Mouse (Mus musculus): ENCODE data around the gene Fam219a.
A peak's percentile ranks its signal among the peaks of the same experiment; 100 is the strongest.

Fam219a gene

DNA sequence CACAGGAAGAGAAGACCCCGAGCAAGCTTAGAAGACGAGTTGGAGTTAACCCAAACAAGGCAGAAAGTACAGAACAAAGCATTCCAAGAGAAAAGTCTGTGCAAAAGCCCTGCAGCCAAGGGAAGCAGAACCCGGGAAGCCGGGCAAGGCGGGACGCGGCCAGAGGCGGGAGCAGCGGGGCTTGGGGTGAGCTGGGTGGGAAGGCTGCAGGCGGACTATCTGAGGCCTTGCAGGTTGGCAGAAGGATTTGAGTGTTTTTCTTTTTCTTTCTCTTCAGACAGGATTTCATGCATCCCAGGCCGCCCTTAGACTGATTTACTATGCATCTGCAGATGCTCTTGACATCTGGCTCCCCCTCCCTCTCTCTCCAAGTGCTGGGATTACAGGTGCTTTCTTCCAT lies 16.2 kb downstream of the Fam219a start:
- DNase-seq = no peak

DNA sequence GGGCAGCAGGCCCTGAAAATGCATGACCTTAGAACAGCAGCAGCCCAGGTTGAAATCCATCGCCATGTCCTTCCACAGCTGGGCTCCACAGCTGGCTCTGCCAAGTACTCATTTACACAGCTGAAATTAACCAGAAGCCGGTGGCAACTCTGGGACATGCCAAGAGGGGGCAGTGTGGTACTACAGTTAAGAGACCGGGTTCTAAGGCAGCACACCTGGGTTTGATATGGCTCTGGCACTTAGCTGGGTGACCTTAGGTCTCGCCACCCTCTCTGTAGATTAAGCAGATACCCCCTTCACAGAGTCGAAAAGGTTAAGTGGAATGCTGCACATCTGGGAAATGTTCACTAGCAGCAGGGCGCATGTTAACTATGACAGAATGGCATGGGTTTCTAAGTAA lies 16.8 kb downstream of the Fam219a start:
- peak; percentile 57 to 67 for DNase-seq

DNA sequence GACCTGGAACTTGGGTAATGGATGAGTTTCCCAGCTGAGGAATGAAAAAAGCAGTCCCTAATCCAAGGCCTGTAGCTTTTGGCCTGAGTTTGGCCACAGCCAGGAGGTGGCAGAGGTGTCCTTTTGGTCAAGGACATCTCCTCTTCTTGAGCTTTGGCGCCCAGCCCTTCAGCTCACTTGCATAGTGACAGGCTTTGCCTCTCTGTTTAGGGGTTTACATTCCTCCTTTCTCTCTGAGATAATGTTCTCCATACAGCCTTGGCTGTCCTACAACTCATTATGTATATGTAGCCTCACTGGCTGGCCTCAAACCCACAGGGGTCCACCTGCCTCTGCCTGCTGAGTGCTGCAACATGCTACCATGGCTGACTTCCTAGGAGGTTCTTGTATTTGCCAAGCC lies 22.3 kb downstream of the Fam219a start:
- peak; percentile 47 to 49 for DNase-seq

DNA sequence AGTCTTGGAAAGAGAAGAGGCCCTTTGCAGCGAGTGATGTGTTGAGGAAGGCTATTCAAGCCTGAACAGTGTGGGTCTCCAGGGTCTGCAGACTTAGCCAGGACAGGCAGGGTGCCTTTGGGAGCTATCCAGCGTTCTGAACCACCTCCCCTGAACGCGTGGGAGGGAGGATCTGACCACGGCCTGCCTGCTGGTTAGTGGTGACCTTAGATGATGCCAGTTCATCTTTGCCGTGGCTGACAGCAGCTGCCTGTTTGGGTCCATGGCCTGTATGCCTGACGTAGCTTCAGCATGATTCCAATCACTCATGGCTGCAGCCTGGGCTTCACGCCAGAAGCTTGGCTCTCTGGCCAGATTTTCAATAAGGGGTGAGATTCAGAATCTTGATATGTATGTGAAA lies 23.4 kb downstream of the Fam219a start:
- DNase-seq = peak; percentile 66 to 69

DNA sequence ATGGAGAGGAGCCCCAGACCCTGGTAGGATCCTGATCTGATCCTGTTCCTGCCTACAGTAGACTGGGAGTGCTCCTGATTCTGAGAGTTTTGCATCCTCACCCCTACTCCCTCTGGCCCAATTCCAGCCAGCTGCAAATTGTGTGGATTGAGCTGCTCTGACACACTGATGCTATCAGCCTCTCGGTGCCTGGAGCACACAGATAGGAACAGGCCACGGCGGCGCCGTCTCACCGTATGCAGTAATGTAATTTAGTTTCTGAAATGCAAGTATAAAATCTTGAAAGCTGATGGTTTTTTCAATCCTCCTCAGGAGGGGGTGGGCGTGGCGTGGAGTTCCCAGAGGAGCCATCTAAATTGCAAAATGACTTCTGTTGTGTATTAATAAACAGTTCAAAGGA lies 27.2 kb downstream of the Fam219a start:
- DNase-seq = no peak

DNA sequence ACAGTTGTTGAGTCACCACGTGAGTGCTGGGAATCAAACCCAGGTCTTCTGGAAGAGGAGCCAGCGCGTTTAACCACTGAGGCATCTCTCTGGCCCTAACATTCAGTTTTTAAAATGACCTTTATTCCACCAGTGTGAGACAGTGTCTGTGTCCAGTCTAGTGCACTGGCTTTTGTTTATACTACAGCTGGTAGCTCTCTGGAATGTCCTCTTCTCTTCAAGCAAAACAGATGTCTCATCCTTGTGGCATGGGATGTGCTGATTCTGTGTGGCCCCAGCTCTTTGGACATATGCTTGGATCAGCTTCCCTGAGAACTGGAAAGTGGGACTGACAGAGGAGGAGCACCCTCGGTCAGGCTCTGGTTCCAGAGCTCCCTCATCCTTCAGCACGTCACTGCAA lies 34.5 kb downstream of the Fam219a start:
- DNase-seq = no peak

DNA sequence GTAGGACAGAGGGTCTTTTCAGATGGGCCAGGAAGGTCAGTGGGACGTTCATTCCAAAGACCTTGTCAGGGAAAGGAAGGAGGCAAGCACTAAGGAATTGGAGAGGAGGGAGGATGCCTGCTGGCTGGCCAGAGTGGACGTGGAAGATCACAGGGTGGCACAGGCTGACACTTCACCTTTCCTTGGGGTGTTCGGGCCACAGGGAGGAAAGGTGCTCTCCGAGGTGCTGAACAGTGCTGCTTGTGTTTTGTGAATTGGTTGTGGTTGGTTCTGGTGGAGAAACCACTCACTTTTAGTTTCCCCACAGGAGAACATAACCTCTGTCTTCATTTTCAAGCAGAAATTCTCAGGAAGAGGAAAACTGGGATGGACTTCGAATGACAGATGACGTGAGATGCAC lies 36.9 kb downstream of the Fam219a start:
- DNase-seq = no peak

DNA sequence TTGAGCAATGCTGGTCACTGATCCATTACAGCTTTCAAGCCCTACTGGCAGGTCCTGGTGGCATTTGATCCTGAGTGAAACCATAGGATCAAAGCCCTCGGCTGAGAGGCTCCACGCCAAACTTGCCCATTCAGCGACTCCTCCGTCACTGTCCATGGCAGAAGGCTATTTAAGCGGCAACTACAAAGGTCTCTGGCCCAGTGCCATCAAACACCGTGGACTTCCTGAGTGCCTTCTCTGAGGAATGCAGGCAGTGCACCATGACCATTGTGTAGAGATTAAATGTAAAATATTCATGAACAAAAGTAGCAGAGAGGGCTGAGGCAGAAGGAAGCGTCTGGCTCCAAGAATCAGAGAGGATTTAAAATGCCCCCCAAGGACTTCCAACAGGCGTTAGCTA lies 41.3 kb downstream of the Fam219a start:
- DNase-seq = peak; percentile 68 to 74

DNA sequence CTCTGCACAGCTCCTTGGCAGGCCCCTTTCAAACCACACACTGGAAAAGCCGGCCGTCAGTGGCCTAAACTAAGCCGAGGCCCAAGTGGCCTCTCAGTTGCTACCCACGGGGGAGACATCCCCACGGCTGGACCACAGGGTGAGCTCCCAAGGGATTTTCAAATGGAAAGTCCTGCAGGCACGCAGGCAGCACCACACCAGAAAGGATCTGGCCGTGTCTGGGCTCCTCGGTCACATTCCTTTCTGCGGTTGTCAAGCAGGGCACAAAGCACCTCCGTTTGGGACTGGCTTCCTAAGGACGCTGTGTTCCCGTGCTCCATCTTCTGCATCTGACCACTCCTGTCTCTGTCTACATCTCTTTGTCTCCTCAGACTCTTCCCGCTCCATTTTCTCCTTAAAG lies 42.3 kb downstream of the Fam219a start:
- DNase-seq = no peak

DNA sequence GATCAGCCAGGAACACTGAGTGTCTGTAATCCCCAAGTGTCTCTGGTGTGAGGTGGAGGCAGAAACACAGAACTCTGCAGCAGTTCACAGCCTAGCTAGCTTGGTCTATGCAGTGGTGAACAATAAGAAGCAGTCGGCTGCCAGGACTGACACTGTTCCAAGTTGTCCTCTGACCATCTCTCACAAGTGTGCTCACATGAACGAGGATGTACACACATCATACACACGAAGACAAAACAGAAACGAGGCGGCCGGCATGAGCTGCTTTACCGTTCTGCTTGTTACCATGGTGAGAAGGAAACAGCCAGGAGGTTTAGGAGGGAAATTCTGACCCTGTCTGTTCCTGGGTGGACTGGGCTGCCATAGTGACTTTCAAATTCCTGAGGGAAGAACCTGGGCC lies 42.8 kb downstream of the Fam219a start:
- DNase-seq = no peak

DNA sequence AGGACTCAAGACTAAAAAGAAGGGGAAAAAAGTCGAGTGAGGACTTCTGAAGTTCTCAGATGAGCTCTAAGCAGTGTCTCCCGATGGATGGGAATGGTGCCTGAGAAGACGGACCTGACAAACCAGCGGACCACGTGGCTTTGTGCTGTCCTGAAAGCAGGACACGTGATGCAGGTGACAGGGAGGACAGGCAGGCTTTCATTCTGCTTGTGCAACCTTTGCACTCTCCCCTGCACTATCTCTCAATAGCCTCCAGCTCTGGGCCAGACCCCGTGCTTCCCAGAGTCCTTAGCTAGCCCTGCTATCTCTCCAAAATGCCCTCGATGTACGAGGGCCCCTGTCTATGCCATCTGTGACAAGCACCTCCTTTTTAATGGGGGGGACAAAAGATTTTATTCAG lies 44.5 kb downstream of the Fam219a start:
- no peak for DNase-seq

DNA sequence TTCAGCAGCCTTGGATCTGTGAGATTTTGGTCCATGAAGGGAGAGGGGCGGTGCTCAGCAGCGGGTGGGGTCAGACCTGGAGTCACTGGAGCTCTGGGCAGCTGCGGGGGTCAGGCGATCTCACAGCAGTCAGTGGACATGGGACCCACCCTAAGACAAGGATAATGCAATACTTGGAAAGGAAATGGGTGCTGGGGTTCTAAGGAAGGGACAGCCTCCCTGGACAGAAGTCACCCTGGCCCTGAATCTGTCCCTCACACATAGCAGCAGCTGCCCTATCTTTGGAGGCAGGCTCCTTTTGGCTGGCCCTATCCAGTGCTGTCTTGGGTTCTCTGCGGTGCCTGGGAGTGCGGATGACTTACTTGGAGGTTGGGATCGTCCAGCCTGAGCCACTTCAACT lies 45.5 kb downstream of the Fam219a start:
- DNase-seq = no peak

DNA sequence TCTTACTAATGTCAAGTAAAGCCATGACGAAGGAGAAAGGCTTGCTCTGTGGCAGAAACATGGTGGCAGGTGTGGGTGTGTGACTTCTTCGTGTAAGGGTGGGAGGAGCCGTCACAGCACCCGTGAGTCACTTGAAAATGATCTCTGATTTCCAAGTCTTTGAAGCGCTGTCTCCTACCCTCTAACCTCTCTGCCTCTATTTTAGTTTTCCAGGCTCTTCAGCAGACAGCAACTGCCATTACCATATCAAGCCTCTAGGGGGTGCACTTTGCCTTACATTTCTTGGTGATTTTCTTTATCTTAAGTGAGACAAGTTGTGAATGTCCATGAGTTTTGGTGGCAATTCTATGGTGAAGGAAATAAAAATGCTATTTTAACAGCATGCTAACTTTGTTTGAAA lies 46.5 kb downstream of the Fam219a start:
- peak; percentile 55 to 69 for DNase-seq

DNA sequence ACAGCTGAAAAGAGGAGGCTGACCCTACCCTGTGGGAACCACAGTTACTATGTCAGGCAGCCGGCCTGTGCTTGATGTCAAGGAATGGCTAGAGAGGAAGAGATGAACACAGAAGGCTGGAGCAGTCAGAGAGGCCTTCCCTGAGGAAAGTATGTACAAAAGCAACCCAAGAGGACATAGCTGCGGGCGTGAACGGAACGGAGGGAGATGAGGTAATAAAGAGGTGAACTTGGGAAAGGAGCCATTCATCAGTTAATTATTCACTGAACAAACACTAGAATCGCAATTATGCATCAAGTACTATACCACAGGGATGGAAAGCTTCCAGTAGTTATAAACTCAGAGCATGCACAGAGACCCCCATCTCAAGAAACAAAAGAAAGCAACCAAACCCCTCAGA lies 47.2 kb downstream of the Fam219a start:
- no peak for DNase-seq

DNA sequence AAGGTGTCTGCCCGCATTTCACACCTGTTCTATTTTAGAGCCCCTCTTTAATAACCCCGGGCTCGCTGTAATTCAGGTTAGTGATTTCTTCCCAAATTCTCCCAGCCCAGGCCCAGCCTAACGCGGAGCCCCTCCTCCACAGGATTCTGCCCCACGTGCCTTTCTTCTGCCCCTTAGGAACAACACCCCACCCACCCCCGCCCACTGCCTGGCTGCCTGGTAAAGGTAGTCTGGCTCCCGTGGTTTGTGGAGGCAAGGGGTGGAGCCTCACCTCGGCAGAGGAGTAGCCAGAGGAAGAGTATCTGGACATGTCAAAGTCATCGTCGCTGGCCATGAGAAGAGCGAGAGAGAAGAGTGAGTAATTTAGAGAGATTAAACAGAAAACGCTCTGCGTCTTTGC lies 48.7 kb downstream of the Fam219a start:
- DNase-seq = no peak

DNA sequence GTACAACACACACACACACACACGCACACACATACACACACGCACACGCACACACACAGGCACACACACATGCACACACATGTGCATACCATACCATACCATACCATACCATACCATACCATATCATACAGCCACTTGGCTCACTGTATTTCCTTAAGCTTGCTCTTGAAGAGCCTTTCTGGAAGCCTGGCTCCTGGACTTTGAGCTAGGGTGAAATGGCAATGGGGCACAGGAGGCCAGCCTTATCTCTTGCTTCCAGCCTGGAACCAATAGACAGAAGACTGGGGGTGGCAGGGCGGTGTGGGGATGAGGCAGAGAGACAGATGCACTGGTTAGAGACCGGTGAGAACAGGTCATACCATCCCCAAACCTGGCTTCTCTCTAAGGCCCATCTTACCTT lies 50.1 kb downstream of the Fam219a start:
- no peak for DNase-seq

DNA sequence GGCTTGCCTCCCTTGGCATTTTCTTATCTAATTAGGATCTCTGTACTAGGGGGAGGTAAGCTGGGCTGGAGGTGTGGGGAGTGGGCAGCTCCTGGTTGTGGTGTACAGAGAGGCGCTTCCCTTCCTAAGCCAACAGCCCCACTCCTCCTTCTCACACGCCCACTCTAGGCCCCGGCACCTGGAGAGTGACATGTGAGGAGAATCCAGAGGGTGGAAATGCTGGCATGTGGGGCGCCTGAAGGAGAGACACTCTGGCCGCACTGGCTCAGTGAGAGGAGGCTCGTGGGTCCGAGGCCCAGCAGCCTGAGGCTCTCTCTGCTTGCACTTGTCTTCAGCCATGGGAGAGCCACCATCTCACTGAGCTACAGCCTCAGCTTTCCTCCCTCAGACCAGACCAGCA lies 51.0 kb downstream of the Fam219a start:
- DNase-seq = no peak

DNA sequence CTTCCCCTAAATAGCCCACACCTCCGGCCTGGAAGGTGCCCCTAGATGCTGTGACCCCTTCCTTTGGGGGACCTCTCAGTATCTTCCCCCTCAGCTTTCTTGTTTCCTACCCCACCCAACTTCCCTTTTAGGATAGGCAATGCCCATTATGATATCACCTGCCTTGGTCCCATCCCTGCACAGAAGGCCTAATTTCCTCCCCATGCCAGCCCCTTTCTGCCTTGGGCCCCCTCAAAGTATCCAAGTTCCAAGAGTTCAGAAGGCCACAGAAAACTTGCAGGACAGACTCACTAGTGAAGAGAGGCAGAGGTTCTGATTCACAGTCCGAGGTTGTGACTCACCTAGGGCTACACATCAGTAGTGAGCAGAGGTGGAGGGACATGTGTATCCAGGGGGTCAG lies 52.1 kb downstream of the Fam219a start, which contains the start of gene 1110017D15Rik:
Gene 1110017D15Rik (minus strand): TSS at position 101 of the 400 bp plus-strand sequence.
- DNase-seq = no peak

DNA sequence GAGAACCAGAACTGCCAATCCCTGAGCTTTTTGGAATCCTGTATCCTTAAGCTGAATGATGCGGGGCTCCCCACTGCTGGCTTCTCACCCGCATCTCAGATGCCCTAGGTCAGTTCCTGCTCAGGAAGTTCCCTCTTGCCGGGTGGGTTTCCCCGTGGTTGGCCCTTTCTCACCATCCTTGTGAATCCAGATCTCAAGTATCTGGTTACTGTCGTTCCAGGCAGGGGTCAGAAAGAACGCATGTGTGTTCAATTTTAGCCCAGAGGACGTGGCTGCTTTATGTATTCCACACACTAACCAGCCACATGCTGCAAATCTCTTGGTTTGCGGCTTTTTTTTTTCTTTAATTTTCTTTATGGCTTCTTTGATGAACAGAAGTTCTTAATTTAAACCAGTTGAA lies 55.6 kb downstream of the Fam219a start:
- no peak for DNase-seq

DNA sequence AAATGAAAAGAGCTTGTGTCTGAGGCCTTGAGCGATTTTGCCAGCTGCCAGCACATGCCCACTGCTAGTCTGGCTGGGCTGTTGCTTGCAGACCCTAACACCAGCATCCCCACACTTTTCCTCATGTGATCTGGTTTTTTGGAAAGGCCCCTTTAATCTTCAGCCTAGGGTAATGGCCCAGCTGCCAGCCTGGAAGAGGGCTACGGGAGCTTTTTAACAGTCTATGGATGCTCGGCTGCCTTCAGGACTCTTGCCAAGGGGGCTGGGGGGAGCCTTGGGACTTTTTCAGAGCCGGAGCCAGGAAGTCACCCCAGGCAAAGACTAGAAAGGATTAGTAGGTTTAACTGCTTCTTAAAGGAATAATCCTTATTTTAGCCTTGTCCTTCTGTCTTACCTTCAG lies 56.0 kb downstream of the Fam219a start:
- no peak for DNase-seq

DNA sequence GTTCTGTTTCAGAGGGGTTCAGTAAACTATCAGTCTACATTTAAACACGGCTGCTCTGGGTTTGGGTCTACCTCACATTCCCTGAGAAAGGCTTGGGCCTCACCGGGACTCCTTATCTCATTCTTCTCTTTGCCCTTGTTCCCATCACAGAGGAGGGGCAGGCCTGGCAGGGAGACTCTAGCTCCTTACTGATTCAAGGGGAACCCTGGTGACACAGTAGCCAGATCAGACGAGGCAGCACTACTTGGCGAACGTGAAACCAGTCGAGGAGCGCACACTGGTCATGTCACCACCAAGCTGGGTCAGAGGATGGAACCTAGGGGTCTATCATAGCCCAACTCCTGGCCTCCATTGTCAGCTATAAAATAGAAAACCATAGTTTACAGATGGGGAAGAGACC lies 61.3 kb downstream of the Fam219a start:
- no peak for DNase-seq

DNA sequence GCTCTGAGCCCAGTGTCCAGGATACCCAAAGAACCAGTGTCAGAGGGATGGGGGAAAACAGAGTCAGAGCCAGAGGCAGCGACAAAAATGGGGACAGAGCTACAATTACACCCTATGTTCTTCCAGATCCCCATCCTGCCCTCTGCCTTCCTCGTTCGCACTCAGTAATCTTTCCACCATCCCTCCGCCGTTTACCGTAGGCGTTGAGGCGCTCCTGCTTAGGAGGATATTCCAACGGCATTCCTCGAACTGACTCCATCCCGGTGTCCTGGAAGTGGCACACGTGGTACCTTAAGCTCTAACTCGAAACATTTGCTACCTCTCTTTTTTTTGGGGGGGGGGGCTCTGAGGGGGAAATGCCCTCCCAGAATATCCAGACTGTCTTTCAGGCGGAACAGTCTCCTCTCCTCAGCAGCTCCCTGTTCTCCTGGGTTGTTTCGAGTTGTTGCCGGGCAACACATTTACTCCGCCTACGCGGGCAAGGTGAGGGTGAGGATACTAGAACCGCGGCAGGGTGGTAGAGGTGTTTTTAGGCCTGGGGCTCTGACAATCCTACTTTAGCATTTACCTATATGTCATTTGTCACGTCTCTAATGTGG lies 61.9 kb downstream of the Fam219a start:
- DNase-seq = no peak

DNA sequence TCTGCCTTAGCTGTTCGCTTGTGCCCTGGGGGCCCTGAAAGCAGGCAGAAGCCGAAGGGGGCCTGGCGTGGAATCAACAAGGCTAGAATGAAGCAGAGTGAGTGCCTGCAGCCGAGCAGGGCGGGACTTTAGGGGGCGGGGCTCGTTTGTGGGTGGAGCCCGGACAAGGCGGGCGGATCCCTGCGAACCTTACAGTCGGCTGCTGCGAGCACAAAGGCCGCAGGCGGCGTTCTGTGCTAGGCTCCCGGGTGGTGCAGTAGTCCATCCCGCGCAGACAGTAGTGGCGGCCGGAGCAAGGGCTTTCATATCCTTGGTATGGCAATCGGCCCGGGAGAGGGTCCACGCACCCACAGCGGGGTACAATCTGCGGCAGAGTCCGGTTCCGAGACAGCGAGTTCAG lies 62.4 kb downstream of the Fam219a start:
- peak; percentile 87 to 88 for DNase-seq

DNA sequence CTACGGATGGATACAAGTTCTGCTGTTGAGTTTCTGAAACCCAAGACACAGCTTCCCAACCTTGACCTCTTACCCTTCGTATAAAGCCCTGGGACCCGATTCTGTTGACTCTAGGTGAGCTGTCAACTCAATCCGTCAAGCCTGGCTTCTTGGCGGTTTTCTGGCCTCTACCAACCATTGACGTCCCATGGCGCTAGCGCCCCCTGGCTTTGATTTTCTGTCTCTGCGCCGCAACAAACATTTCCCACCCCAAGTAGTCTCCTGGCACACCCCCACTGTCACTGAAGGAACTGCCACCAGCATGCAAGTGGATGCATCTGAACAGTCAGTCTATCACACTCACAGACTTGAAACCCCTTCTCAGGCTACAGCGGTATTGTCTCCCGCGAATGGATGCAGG lies 63.2 kb downstream of the Fam219a start:
- DNase-seq = peak; percentile 54 to 67

DNA sequence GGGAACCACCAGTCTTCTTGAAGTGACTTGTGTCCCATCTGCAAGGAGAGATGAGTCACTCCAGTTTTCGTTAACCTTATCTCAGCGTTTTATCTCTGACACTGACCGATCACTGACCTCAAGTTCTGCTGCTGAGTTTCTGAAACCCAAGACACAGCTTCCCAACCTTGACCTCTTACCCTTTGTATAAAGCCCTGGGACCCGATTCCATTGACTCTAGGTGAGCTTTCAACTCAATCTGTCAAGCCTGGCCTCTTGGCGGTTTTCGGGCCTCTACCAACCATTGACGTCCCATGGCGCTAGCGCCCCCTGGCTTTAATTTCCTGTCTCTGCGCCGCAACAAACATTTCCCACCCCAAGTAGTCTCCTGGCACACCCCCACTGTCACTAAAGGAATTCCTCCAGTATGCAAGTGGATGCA lies 64.2 kb downstream of the Fam219a start:
- DNase-seq = no peak

DNA sequence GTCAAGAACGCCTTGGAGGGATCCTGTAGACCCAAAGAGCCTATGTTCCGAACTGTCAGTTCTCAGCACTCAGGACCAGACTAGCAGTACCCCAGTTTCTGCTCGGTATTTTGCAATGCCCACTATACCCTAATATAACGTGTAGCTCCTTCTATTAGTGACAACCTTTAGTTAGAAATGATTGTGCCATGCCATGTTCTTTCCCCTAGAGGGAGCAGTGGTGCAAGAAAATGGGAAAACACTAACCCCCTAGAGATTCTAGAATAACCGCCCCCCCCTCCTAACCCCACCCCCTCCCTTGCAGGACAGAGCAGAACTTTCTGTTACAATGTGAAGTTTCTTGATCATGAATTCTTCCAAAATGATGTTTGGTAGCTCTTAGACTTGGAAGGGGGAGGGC lies 65.0 kb downstream of the Fam219a start:
- DNase-seq = no peak

All from cerebellum, adult 18-20 months (tissue).